Mouse (Mus musculus) kidney, postnatal 14 days (tissue): ENCODE results near the gene Mtch2.
"Not testable (repeated sequence)": the region's sequence is repeated elsewhere in the genome, so short reads cannot be mapped to it uniquely, and the experiment has no call there.

Experiments used
- DNase-seq: peaks from one replicate; pipeline ENCODE4 v3.0.0; 2022; ENCODE audit warnings: mixed read lengths

Mtch2 gene

GRCm38 (mm10) chr2:90866524-90866923, 19.6 kb downstream of the Mtch2 start:
- DNase-seq: peak; percentile 87

GRCm38 (mm10) chr2:90870136-90870601, 23.2 kb downstream of the Mtch2 start:
- DNase-seq: no peak

GRCm38 (mm10) chr2:90871180-90871961, 24.4 kb downstream of the Mtch2 start:
- DNase-seq: no peak

GRCm38 (mm10) chr2:90874025-90874424, 27.1 kb downstream of the Mtch2 start:
- no peak for DNase-seq

GRCm38 (mm10) chr2:90875239-90875638, 28.3 kb downstream of the Mtch2 start:
- no peak for DNase-seq

- DNase-seq: no peak
Observed at GRCm38 (mm10) chr2:90877584-90878259, 30.8 kb downstream of the Mtch2 start.

GRCm38 (mm10) chr2:90879419-90879818, 32.5 kb downstream of the Mtch2 start:
- DNase-seq: no peak

- DNase-seq: no peak
Observed at GRCm38 (mm10) chr2:90880144-90880785, 33.3 kb downstream of the Mtch2 start.

GRCm38 (mm10) chr2:90881824-90882223, 34.9 kb downstream of the Mtch2 start:
- no peak for DNase-seq

GRCm38 (mm10) chr2:90885218-90886041, 38.5 kb downstream of the Mtch2 start, which contains the start of gene C1qtnf4:
Gene C1qtnf4 (plus strand): TSS chr2:90885860.
- peak; percentile 24 for DNase-seq

GRCm38 (mm10) chr2:90886436-90886835, 39.5 kb downstream of the Mtch2 start:
- no peak for DNase-seq

- no peak for DNase-seq
Observed at GRCm38 (mm10) chr2:90887627-90888026, 40.7 kb downstream of the Mtch2 start.

GRCm38 (mm10) chr2:90889550-90890548, 42.9 kb downstream of the Mtch2 start:
- peak; percentile 73 for DNase-seq

GRCm38 (mm10) chr2:90893673-90894298, 46.8 kb downstream of the Mtch2 start:
- DNase-seq: no peak

GRCm38 (mm10) chr2:90894299-90894677, 47.3 kb downstream of the Mtch2 start:
- not testable (repeated sequence) for DNase-seq

GRCm38 (mm10) chr2:90903398-90903797, 56.4 kb downstream of the Mtch2 start:
- no peak for DNase-seq

- peak; percentile 92 for DNase-seq
Observed at GRCm38 (mm10) chr2:90904076-90904855, 57.3 kb downstream of the Mtch2 start, which contains the start of the genes Kbtbd4 and Ndufs3. Gene Kbtbd4 (plus strand): TSS chr2:90904740. Gene Ndufs3 (minus strand): TSS chr2:90904827.

GRCm38 (mm10) chr2:90904856-90905224, 57.9 kb downstream of the Mtch2 start:
- no peak for DNase-seq

GRCm38 (mm10) chr2:90906721-90907120, 59.8 kb downstream of the Mtch2 start:
- DNase-seq: no peak

- no peak for DNase-seq
Observed at GRCm38 (mm10) chr2:90910861-90911260, 63.9 kb downstream of the Mtch2 start.
